Mouse (Mus musculus) midbrain, embryonic 12.5 days (tissue): ENCODE data around the gene Tk2. TPM values are rescaled to one million over a fixed set of nuclear protein-coding genes. Genes with fewer than 3 reads are reported as not detected.
A peak's percentile ranks its signal among the peaks of the same experiment; 100 is the strongest.

ENCODE experiments used
- ATAC-seq: fragments of 200-750 bp; cut with Nextera tagmentation; 2 replicates; pipeline ENCODE4 v1.8.0; 2017; ENCODE audit warnings: low read depth, moderate TSS enrichment, moderate library complexity; ENCODE audit not compliant: low FRiP score
- H3K27ac ChIP-seq: fragments of 300-500 bp; sonication (generic); replicated peaks from 2 replicates; pipeline ENCODE4 v1.5.1; 2016; ENCODE audit warnings: mild to moderate bottlenecking
- H3K27me3 ChIP-seq: fragments of 300-500 bp; sonication (generic); 2 replicates; pipeline ENCODE4 v1.6.1; 2016; ENCODE audit warnings: mild to moderate bottlenecking
- H3K36me3 ChIP-seq: fragments of 300-500 bp; sonication (generic); 2 replicates; pipeline ENCODE4 v1.6.1; 2016
- H3K4me1 ChIP-seq: fragments of 300-500 bp; sonication (generic); 2 replicates; pipeline ENCODE4 v1.6.1; 2016
- H3K4me2 ChIP-seq: fragments of 300-500 bp; sonication (generic); replicated peaks from 2 replicates; pipeline ENCODE4 v1.6.1; 2016; ENCODE audit warnings: mild to moderate bottlenecking, moderate library complexity
- H3K4me3 ChIP-seq: fragments of 300-500 bp; sonication (generic); 2 replicates; pipeline ENCODE4 v1.5.1; 2016; ENCODE audit warnings: mild to moderate bottlenecking
- H3K9ac ChIP-seq: fragments of 300-500 bp; sonication (generic); replicated peaks from 2 replicates; pipeline ENCODE4 v1.6.1; 2016; ENCODE audit warnings: mild to moderate bottlenecking, moderate library complexity
- H3K9me3 ChIP-seq: fragments of 300-500 bp; sonication (generic); 2 replicates; pipeline ENCODE4 v1.6.1; 2016; ENCODE audit warnings: mild to moderate bottlenecking
- WGBS: fragments of 180-500 bp; shearing (Covaris S2); methylation state at CpG from one replicate; pipeline ENCODE4 v1.1.7; 2016; 5-methylcytosine and 5-hydroxymethylcytosine counted together
- polyA plus RNA-seq: library from polyadenylated mRNA; unstranded; fragments of >200 nt; fragmentation: Nextera tagmentation; extraction: Ambion mirVana; gene quantifications from 2 replicates; pipeline ENCODE4 v1.2.1, GENCODE M21; 2016

Tk2 gene
- polyA plus RNA-seq, 1 experiment from 2014 or later, result 38.2 TPM

- Histone ChIP-seq H3K4me2 (peak overlapping the region; percentile 65), H3K9ac (peak overlapping the region; percentile 82), H3K27ac (no peak overlapping the region), H3K9me3 (no peaks in the 10 kb centered on the region), H3K27me3 (no peaks in the 10 kb centered on the region), H3K4me1 (peaks cover 22% of the 10 kb centered on the region), H3K4me3 (peak overlapping the region; percentile 74), H3K36me3 (peaks cover 24% of the 10 kb centered on the region)
- 77% methylated on average over 22 of the region's 22 CpGs for WGBS
- no peak for ATAC-seq
These were observed 1.1 kb downstream of the Tk2 start for GRCm38 (mm10) chr8:104247054-104247907.

- no peak overlapping the region for H3K4me3 ChIP-seq
These were observed 1.7 kb downstream of the Tk2 start for GRCm38 (mm10) chr8:104246621-104247020.

GRCm38 (mm10) chr8:104242038-104242644 is 6.2 kb downstream of the Tk2 start:
- ATAC-seq, result no peak
- no peak overlapping the region for H3K4me2 ChIP-seq
- H3K4me3 ChIP-seq, result no peak overlapping the region
- no peaks in the 10 kb centered on the region for H3K27me3 ChIP-seq
- peaks cover 7% of the 10 kb centered on the region; the same call in 1 of the 2 replicates for H3K4me1 ChIP-seq
- H3K27ac ChIP-seq, result no peak overlapping the region
- no peak overlapping the region for H3K9ac ChIP-seq
- H3K9me3 ChIP-seq, result no peaks in the 10 kb centered on the region
- WGBS, result 88% methylated on average over 12 of the region's 12 CpGs
- peaks cover 75% of the 10 kb centered on the region for H3K36me3 ChIP-seq

More at GRCm38 (mm10) chr8:104246621-104247020, 1.7 kb downstream of the Tk2 start:
- no peak overlapping the region for H3K4me2 ChIP-seq
- ATAC-seq, result no peak
- 88% methylated on average over 4 of the region's 4 CpGs for WGBS
- no peaks in the 10 kb centered on the region for H3K27me3 ChIP-seq
- H3K9ac ChIP-seq, result no peak overlapping the region
- H3K36me3 ChIP-seq, result peaks cover 30% of the 10 kb centered on the region
- H3K9me3 ChIP-seq, result no peaks in the 10 kb centered on the region
- H3K27ac ChIP-seq, result no peak overlapping the region
- H3K4me1 ChIP-seq, result peaks cover 18% of the 10 kb centered on the region

- no peak for ATAC-seq
- H3K27me3 ChIP-seq, result no peaks in the 10 kb centered on the region
- H3K36me3 ChIP-seq, result peaks cover 96% of the 10 kb centered on the region
- no peak overlapping the region for H3K9ac ChIP-seq
- H3K9me3 ChIP-seq, result no peaks in the 10 kb centered on the region
- no peak overlapping the region for H3K27ac ChIP-seq
- H3K4me3 ChIP-seq, result no peak overlapping the region
- no peak overlapping the region for H3K4me2 ChIP-seq
- 83% methylated on average over 10 of the region's 10 CpGs for WGBS
- no peaks in the 10 kb centered on the region for H3K4me1 ChIP-seq
These were observed 8.9 kb downstream of the Tk2 start for GRCm38 (mm10) chr8:104239418-104239861.

GRCm38 (mm10) chr8:104234573-104234972 is 13.8 kb downstream of the Tk2 start:
- Histone ChIP-seq H3K4me1 (no peaks in the 10 kb centered on the region), H3K9ac (no peak overlapping the region), H3K27me3 (no peaks in the 10 kb centered on the region), H3K9me3 (no peaks in the 10 kb centered on the region), H3K4me3 (no peak overlapping the region), H3K4me2 (no peak overlapping the region), H3K36me3 (peaks cover 99% of the 10 kb centered on the region), H3K27ac (no peak overlapping the region)
- 49% methylated on average over 6 of the region's 6 CpGs for WGBS
- 0 out of 2 replicates have a peak, but pooled peaks have one; percentile 44 for ATAC-seq

GRCm38 (mm10) chr8:104232919-104233318 is 15.4 kb downstream of the Tk2 start:
- Histone ChIP-seq H3K27me3 (no peaks in the 10 kb centered on the region), H3K4me2 (no peak overlapping the region), H3K27ac (no peak overlapping the region), H3K36me3 (peaks cover 98% of the 10 kb centered on the region), H3K4me3 (no peak overlapping the region), H3K4me1 (no peaks in the 10 kb centered on the region), H3K9me3 (no peaks in the 10 kb centered on the region), H3K9ac (no peak overlapping the region)
- 93% methylated on average over 5 of the region's 5 CpGs for WGBS
- no peak for ATAC-seq

GRCm38 (mm10) chr8:104232039-104232438 is 16.3 kb downstream of the Tk2 start:
- Histone ChIP-seq H3K27ac (no peak overlapping the region), H3K9me3 (no peaks in the 10 kb centered on the region), H3K9ac (no peak overlapping the region), H3K36me3 (peaks cover 98% of the 10 kb centered on the region), H3K27me3 (no peaks in the 10 kb centered on the region), H3K4me1 (no peaks in the 10 kb centered on the region), H3K4me3 (no peak overlapping the region), H3K4me2 (no peak overlapping the region)
- WGBS, result 90% methylated on average over 4 of the region's 4 CpGs
- no peak for ATAC-seq

GRCm38 (mm10) chr8:104230377-104230776 is 18.0 kb downstream of the Tk2 start:
- WGBS, result 92% methylated on average over 9 of the region's 9 CpGs
- ATAC-seq, result no peak

GRCm38 (mm10) chr8:104227048-104227447 is 21.3 kb downstream of the Tk2 start:
- ATAC-seq, result no peak

More at GRCm38 (mm10) chr8:104230377-104230776, 18.0 kb downstream of the Tk2 start:
- Histone ChIP-seq H3K4me2 (no peak overlapping the region), H3K36me3 (peaks cover 98% of the 10 kb centered on the region), H3K9ac (no peak overlapping the region), H3K9me3 (no peaks in the 10 kb centered on the region), H3K4me3 (no peak overlapping the region), H3K27me3 (no peaks in the 10 kb centered on the region), H3K4me1 (no peaks in the 10 kb centered on the region), H3K27ac (no peak overlapping the region)

GRCm38 (mm10) chr8:104219806-104220205 is 28.6 kb downstream of the Tk2 start:
- Histone ChIP-seq H3K9ac (no peak overlapping the region), H3K27ac (no peak overlapping the region), H3K4me2 (no peak overlapping the region), H3K36me3 (peaks cover 14% of the 10 kb centered on the region), H3K4me1 (no peaks in the 10 kb centered on the region), H3K9me3 (peaks cover 5% of the 10 kb centered on the region; the same call in 1 of the 2 replicates), H3K4me3 (no peak overlapping the region), H3K27me3 (no peaks in the 10 kb centered on the region)
- 45% methylated on average over 5 of the region's 5 CpGs for WGBS
- ATAC-seq, result peak; percentile 51; the same call in 1 of the 2 replicates

More at GRCm38 (mm10) chr8:104227048-104227447, 21.3 kb downstream of the Tk2 start:
- Histone ChIP-seq H3K27ac (no peak overlapping the region), H3K36me3 (peaks cover 86% of the 10 kb centered on the region), H3K27me3 (no peaks in the 10 kb centered on the region), H3K9me3 (peaks cover 5% of the 10 kb centered on the region; the same call in 1 of the 2 replicates), H3K4me3 (no peak overlapping the region), H3K4me2 (no peak overlapping the region), H3K4me1 (no peaks in the 10 kb centered on the region), H3K9ac (no peak overlapping the region)
- 92% methylated on average over 5 of the region's 5 CpGs for WGBS

GRCm38 (mm10) chr8:104219079-104219478 is 29.3 kb downstream of the Tk2 start:
- no peak overlapping the region for H3K4me3 ChIP-seq
- no peak overlapping the region for H3K9ac ChIP-seq
- no peaks in the 10 kb centered on the region for H3K4me1 ChIP-seq
- peaks cover 7% of the 10 kb centered on the region for H3K36me3 ChIP-seq
- H3K27ac ChIP-seq, result no peak overlapping the region
- H3K27me3 ChIP-seq, result no peaks in the 10 kb centered on the region
- ATAC-seq, result no peak
- no peak overlapping the region for H3K4me2 ChIP-seq
- WGBS, result 28% methylated on average over 11 of the region's 11 CpGs
- H3K9me3 ChIP-seq, result peaks cover 1% of the 10 kb centered on the region; the same call in 1 of the 2 replicates

GRCm38 (mm10) chr8:104217601-104218000 is 30.8 kb downstream of the Tk2 start:
- Histone ChIP-seq H3K4me2 (no peak overlapping the region), H3K27me3 (no peaks in the 10 kb centered on the region), H3K4me3 (no peak overlapping the region), H3K36me3 (no peaks in the 10 kb centered on the region), H3K27ac (no peak overlapping the region), H3K9me3 (no peaks in the 10 kb centered on the region), H3K4me1 (0 out of 2 replicates have a peak, but pooled peaks cover 4% of the 10 kb centered on the region), H3K9ac (no peak overlapping the region)
- WGBS, result 90% methylated on average over 5 of the region's 5 CpGs
- ATAC-seq, result no peak
